Mouse (Mus musculus) lung, embryonic 15.5 days (tissue): ENCODE data around the gene Gm21987. TPM values are rescaled to one million over a fixed set of nuclear protein-coding genes. Genes with fewer than 3 reads are reported as not detected.

Experiments used
- ATAC-seq: fragments of 200-750 bp; cut with Nextera tagmentation; 2 replicates; pipeline ENCODE4 v1.8.0; 2017; ENCODE audit warnings: moderate number of reproducible peaks, borderline replicate concordance; ENCODE audit not compliant: low FRiP score, low TSS enrichment; ENCODE audit errors: extremely low read depth
- H3K27ac ChIP-seq: fragments of 300-500 bp; sonication (generic); 2 replicates; pipeline ENCODE4 v1.5.1; 2015; ENCODE audit warnings: moderate library complexity, mild to moderate bottlenecking, inconsistent platforms
- H3K27me3 ChIP-seq: fragments of 300-500 bp; sonication (generic); 2 replicates; pipeline ENCODE4 v1.6.1; 2015; ENCODE audit warnings: inconsistent platforms
- H3K36me3 ChIP-seq: fragments of 300-500 bp; sonication (generic); 2 replicates; pipeline ENCODE4 v1.6.1; 2015; ENCODE audit warnings: inconsistent platforms
- H3K4me1 ChIP-seq: fragments of 300-500 bp; sonication (generic); 2 replicates; pipeline ENCODE4 v1.6.1; 2015; ENCODE audit warnings: inconsistent platforms
- H3K4me2 ChIP-seq: fragments of 300-500 bp; sonication (generic); 2 replicates; pipeline ENCODE4 v1.6.1; 2015; ENCODE audit warnings: inconsistent platforms, mild to moderate bottlenecking, moderate library complexity
- H3K4me3 ChIP-seq: fragments of 300-500 bp; sonication (generic); 2 replicates; pipeline ENCODE4 v1.5.1; 2015; ENCODE audit warnings: mild to moderate bottlenecking, inconsistent platforms
- H3K9ac ChIP-seq: fragments of 300-500 bp; sonication (generic); 2 replicates; pipeline ENCODE4 v1.6.1; 2015; ENCODE audit warnings: inconsistent platforms
- H3K9me3 ChIP-seq: fragments of 300-500 bp; sonication (generic); 2 replicates; pipeline ENCODE4 v1.6.1; 2016; ENCODE audit warnings: inconsistent platforms
- WGBS: fragments of 180-500 bp; shearing (Covaris S2); methylation state at CpG from one replicate; pipeline ENCODE4 v1.1.7; 2015; 5-methylcytosine and 5-hydroxymethylcytosine counted together
- polyA plus RNA-seq: library from polyadenylated mRNA; unstranded; fragments of >200 nt; fragmentation: Nextera tagmentation; extraction: Ambion mirVana; gene quantifications from 2 replicates; pipeline ENCODE4 v1.2.1, GENCODE M21; 2015

Gene Gm21987
- polyA plus RNA-seq, 1 experiment from 2014 or later, result not detected

GRCm38 (mm10) chr16:38387389-38387788, 40.5 kb downstream of the Gm21987 start:
- 76% methylated on average over 6 of the region's 6 CpGs for WGBS
- ATAC-seq, result no peak

GRCm38 (mm10) chr16:38388757-38389156, 41.9 kb downstream of the Gm21987 start:
- no peak overlapping the region for H3K9ac ChIP-seq
- no peak overlapping the region for H3K27ac ChIP-seq
- H3K9me3 ChIP-seq, result no peaks in the 10 kb centered on the region
- no peaks in the 10 kb centered on the region for H3K4me1 ChIP-seq
- no peaks in the 10 kb centered on the region for H3K36me3 ChIP-seq
- no peak overlapping the region for H3K4me2 ChIP-seq
- no peak overlapping the region for H3K4me3 ChIP-seq
- WGBS, result 62% methylated on average over 6 of the region's 6 CpGs
- H3K27me3 ChIP-seq, result no peaks in the 10 kb centered on the region
- ATAC-seq, result no peak

More at GRCm38 (mm10) chr16:38387389-38387788, 40.5 kb downstream of the Gm21987 start:
- H3K9ac ChIP-seq, result no peak overlapping the region
- no peak overlapping the region for H3K4me2 ChIP-seq
- no peak overlapping the region for H3K27ac ChIP-seq
- H3K36me3 ChIP-seq, result no peaks in the 10 kb centered on the region
- H3K4me1 ChIP-seq, result no peaks in the 10 kb centered on the region
- no peak overlapping the region for H3K4me3 ChIP-seq
- no peaks in the 10 kb centered on the region for H3K9me3 ChIP-seq
- H3K27me3 ChIP-seq, result no peaks in the 10 kb centered on the region

- Histone ChIP-seq H3K27me3 (no peaks in the 10 kb centered on the region), H3K4me1 (no peaks in the 10 kb centered on the region), H3K36me3 (no peaks in the 10 kb centered on the region), H3K4me2 (no peak overlapping the region), H3K4me3 (no peak overlapping the region), H3K9me3 (no peaks in the 10 kb centered on the region), H3K27ac (no peak overlapping the region), H3K9ac (no peak overlapping the region)
- 73% methylated on average over 8 of the region's 8 CpGs for WGBS
- ATAC-seq, result no peak
Observed at GRCm38 (mm10) chr16:38389284-38389893, 42.5 kb downstream of the Gm21987 start.

DNA sequence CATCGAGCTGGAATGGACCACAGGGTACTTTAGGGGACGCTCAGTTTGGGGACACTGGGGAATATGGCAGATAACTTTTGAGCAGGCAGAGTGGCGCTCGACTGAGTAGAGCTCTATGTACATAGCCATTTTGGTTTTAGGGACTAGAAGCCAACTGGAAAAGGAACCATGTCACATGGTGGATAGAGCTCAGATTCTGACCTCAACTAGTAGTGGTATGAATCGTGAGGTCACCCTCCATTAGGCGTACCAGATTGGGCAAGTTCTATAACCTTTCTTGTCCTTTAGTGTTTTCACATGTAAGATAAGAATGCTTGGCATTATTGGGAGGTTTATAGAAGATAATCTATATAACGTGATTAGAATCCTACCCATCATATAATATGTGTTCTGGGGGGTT, 43.5 kb downstream of the Gm21987 start:
- no peaks in the 10 kb centered on the region for H3K36me3 ChIP-seq
- no peak overlapping the region for H3K4me3 ChIP-seq
- H3K4me1 ChIP-seq, result no peaks in the 10 kb centered on the region
- no peaks in the 10 kb centered on the region for H3K27me3 ChIP-seq
- no peak for ATAC-seq
- H3K27ac ChIP-seq, result no peak overlapping the region
- no peaks in the 10 kb centered on the region for H3K9me3 ChIP-seq
- 77% methylated on average over 7 of the region's 7 CpGs for WGBS
- no peak overlapping the region for H3K4me2 ChIP-seq
- no peak overlapping the region for H3K9ac ChIP-seq

- no peaks in the 10 kb centered on the region for H3K27me3 ChIP-seq
- no peak overlapping the region for H3K27ac ChIP-seq
- 67% methylated on average over 23 of the region's 23 CpGs for WGBS
- no peak for ATAC-seq
- H3K4me2 ChIP-seq, result no peak overlapping the region; the same call in 1 of the 2 replicates
- no peak overlapping the region for H3K4me3 ChIP-seq
- H3K9ac ChIP-seq, result no peak overlapping the region
- no peaks in the 10 kb centered on the region for H3K36me3 ChIP-seq
- peaks cover 8% of the 10 kb centered on the region for H3K4me1 ChIP-seq
- no peaks in the 10 kb centered on the region for H3K9me3 ChIP-seq
Observed at GRCm38 (mm10) chr16:38392126-38392894, 45.5 kb downstream of the Gm21987 start.

- Histone ChIP-seq H3K27me3 (no peaks in the 10 kb centered on the region), H3K36me3 (no peaks in the 10 kb centered on the region), H3K9me3 (no peaks in the 10 kb centered on the region), H3K9ac (no peak overlapping the region), H3K4me3 (no peak overlapping the region), H3K27ac (no peak overlapping the region), H3K4me1 (peaks cover 10% of the 10 kb centered on the region), H3K4me2 (no peak overlapping the region)
- ATAC-seq, result no peak
- 90% methylated on average over 8 of the region's 8 CpGs for WGBS
Observed at GRCm38 (mm10) chr16:38394191-38394618, 47.4 kb downstream of the Gm21987 start.

GRCm38 (mm10) chr16:38395060-38395730, 48.4 kb downstream of the Gm21987 start:
- peaks cover 20% of the 10 kb centered on the region for H3K4me1 ChIP-seq
- no peak overlapping the region for H3K9ac ChIP-seq
- no peaks in the 10 kb centered on the region for H3K36me3 ChIP-seq
- H3K9me3 ChIP-seq, result no peaks in the 10 kb centered on the region
- no peaks in the 10 kb centered on the region for H3K27me3 ChIP-seq
- 42% methylated on average over 6 of the region's 6 CpGs for WGBS
- no peak for ATAC-seq
- H3K4me2 ChIP-seq, result no peak overlapping the region
- no peak overlapping the region for H3K4me3 ChIP-seq
- H3K27ac ChIP-seq, result no peak overlapping the region

DNA sequence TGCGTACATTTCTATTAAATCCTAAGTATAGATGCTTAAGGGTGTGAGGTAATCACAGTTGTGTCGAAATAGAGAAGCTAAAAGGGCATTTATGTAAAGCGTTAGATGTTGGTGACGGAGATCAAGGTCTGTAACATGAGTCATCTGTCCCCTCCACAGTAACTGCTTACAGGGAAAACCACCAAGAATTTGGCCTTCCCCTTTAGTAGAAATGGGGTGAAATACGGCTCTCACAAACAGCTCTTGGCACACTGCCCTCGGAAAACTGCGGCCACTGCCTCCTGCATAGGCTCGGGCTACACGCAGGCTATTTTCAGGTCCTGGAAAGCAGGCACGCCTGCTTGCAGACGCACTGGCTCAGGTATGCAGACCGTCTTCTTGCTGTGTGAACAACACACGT, 49.3 kb downstream of the Gm21987 start:
- Histone ChIP-seq H3K4me2 (peak overlapping the region; percentile 40), H3K4me1 (peaks cover 22% of the 10 kb centered on the region), H3K27me3 (no peaks in the 10 kb centered on the region), H3K9ac (no peak overlapping the region), H3K4me3 (no peak overlapping the region), H3K9me3 (no peaks in the 10 kb centered on the region), H3K27ac (no peak overlapping the region), H3K36me3 (no peaks in the 10 kb centered on the region)
- peak; percentile 37; the same call in 1 of the 2 replicates for ATAC-seq
- 24% methylated on average over 13 of the region's 13 CpGs for WGBS

DNA sequence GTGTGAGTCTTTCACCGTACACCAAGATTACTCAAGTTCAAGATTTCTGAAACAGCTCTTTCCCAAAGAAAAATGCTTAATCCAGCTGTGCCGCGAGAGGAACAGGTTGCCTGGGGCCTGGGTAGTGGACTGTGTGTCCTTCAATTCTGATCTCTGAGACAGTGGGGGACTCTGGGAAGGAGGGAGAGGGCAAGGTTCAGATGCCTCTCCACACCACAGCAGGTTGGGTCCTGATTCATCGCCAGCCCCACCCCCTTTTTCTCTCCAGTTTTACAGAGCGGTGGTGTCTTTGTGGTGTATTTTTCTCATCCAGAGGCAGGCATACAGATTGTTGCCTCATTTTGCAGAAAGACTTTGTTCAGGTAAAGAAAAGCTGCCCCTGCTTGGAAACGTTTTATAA, 51.4 kb downstream of the Gm21987 start:
- Histone ChIP-seq H3K36me3 (no peaks in the 10 kb centered on the region), H3K4me3 (no peak overlapping the region), H3K27ac (no peak overlapping the region), H3K9me3 (no peaks in the 10 kb centered on the region), H3K9ac (no peak overlapping the region), H3K27me3 (no peaks in the 10 kb centered on the region), H3K4me2 (no peak overlapping the region), H3K4me1 (peaks cover 22% of the 10 kb centered on the region)
- ATAC-seq, result no peak
- 92% methylated on average over 6 of the region's 6 CpGs for WGBS

DNA sequence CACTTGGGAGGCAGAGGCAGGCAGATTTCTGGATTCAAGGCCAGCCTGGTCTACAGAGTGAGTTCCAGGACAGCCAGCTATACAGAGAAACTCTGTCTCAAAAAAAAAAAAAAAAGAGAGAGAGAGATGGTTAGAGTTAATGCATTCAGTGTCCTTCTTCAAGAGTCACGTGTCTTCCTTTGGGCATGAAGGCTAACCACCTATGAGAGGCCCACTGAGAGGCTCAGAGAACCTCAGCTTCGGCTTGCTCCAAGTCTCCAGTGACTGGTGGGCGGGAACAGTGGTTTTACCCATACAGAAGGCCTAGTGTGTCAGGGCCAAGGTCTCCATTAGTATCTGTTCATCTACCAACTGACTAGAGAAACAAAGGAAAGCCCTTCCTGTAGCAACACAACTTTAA, 52.2 kb downstream of the Gm21987 start:
- no peak overlapping the region for H3K4me3 ChIP-seq
- H3K4me1 ChIP-seq, result peaks cover 22% of the 10 kb centered on the region
- no peaks in the 10 kb centered on the region for H3K27me3 ChIP-seq
- peak overlapping the region; percentile 59 for H3K4me2 ChIP-seq
- H3K9ac ChIP-seq, result no peak overlapping the region
- H3K27ac ChIP-seq, result peak overlapping the region; percentile 29; the same call in 1 of the 2 replicates
- H3K36me3 ChIP-seq, result no peaks in the 10 kb centered on the region
- H3K9me3 ChIP-seq, result no peaks in the 10 kb centered on the region
- WGBS, result 74% methylated on average over 3 of the region's 3 CpGs
- ATAC-seq, result peak; percentile 16; the same call in 1 of the 2 replicates

GRCm38 (mm10) chr16:38399531-38400231, 52.8 kb downstream of the Gm21987 start:
- peak overlapping the region; percentile 29; the same call in 1 of the 2 replicates for H3K27ac ChIP-seq
- WGBS, result 15% methylated on average over 17 of the region's 17 CpGs

More at GRCm38 (mm10) chr16:38399531-38400231, 52.8 kb downstream of the Gm21987 start:
- H3K4me2 ChIP-seq, result peak overlapping the region; percentile 59
- H3K36me3 ChIP-seq, result no peaks in the 10 kb centered on the region
- H3K9ac ChIP-seq, result peak overlapping the region; percentile 32; the same call in 1 of the 2 replicates
- H3K4me3 ChIP-seq, result peak overlapping the region; percentile 30
- H3K27me3 ChIP-seq, result no peaks in the 10 kb centered on the region
- H3K4me1 ChIP-seq, result peaks cover 22% of the 10 kb centered on the region
- peak; percentile 85 for ATAC-seq
- no peaks in the 10 kb centered on the region for H3K9me3 ChIP-seq
